Mouse (Mus musculus) hindbrain, embryonic 16.5 days (tissue): ENCODE data around the gene Zfand3. TPM values are rescaled to one million over a fixed set of nuclear protein-coding genes. Genes with fewer than 3 reads are reported as not detected.

Source experiments
- ATAC-seq: fragments of 200-750 bp; cut with Nextera tagmentation; 2 replicates; pipeline ENCODE4 v1.8.0; 2017; ENCODE audit warnings: moderate TSS enrichment, moderate library complexity
- H3K27ac ChIP-seq: fragments of 300-500 bp; sonication (generic); 2 replicates; pipeline ENCODE4 v1.5.1; 2014; ENCODE audit warnings: low read depth, mild to moderate bottlenecking, control low read depth, low read length, moderate library complexity
- H3K27me3 ChIP-seq: fragments of 300-500 bp; sonication (generic); replicated peaks from 2 replicates; pipeline ENCODE4 v1.6.1; 2014; ENCODE audit warnings: low read length; ENCODE audit not compliant: control insufficient read depth, insufficient read depth
- H3K36me3 ChIP-seq: fragments of 300-500 bp; sonication (generic); 2 replicates; pipeline ENCODE4 v1.6.1; 2014; ENCODE audit warnings: mild to moderate bottlenecking, low read length, moderate library complexity, mixed read lengths; ENCODE audit not compliant: control insufficient read depth, insufficient read depth
- H3K4me1 ChIP-seq: fragments of 300-500 bp; sonication (generic); 2 replicates; pipeline ENCODE4 v1.6.1; 2014; ENCODE audit warnings: low read depth, low read length; ENCODE audit not compliant: control insufficient read depth, insufficient read depth
- H3K4me2 ChIP-seq: fragments of 300-500 bp; sonication (generic); 2 replicates; pipeline ENCODE4 v1.6.1; 2014; ENCODE audit warnings: mild to moderate bottlenecking, low read length, control low read depth, moderate library complexity
- H3K4me3 ChIP-seq: fragments of 300-500 bp; sonication (generic); 2 replicates; pipeline ENCODE4 v1.5.1; 2014; ENCODE audit warnings: mild to moderate bottlenecking, low read length, control low read depth, moderate library complexity
- H3K9ac ChIP-seq: fragments of 300-500 bp; sonication (generic); 2 replicates; pipeline ENCODE4 v1.6.1; 2014; ENCODE audit warnings: low read depth, mild to moderate bottlenecking, control low read depth, low read length, moderate library complexity
- H3K9me3 ChIP-seq: fragments of 300-500 bp; sonication (generic); 2 replicates; pipeline ENCODE4 v1.6.1; 2014; ENCODE audit warnings: mild to moderate bottlenecking, low read length, moderate library complexity; ENCODE audit not compliant: control insufficient read depth
- WGBS: fragments of 180-500 bp; shearing (Covaris S2); extraction: QIAGEN DNeasy Blood & Tissue Kit; methylation state at CpG from one replicate; pipeline ENCODE4 v1.1.7; 2014; 5-methylcytosine and 5-hydroxymethylcytosine counted together
- polyA plus RNA-seq: library from polyadenylated mRNA; unstranded; fragments of >200 nt; fragmentation: Nextera tagmentation; extraction: Ambion mirVana; gene quantifications from 2 replicates; pipeline ENCODE4 v1.2.1, GENCODE M21; 2015

Zfand3 gene
- polyA plus RNA-seq, 1 experiment from 2014 or later: 53.3 TPM

DNA sequence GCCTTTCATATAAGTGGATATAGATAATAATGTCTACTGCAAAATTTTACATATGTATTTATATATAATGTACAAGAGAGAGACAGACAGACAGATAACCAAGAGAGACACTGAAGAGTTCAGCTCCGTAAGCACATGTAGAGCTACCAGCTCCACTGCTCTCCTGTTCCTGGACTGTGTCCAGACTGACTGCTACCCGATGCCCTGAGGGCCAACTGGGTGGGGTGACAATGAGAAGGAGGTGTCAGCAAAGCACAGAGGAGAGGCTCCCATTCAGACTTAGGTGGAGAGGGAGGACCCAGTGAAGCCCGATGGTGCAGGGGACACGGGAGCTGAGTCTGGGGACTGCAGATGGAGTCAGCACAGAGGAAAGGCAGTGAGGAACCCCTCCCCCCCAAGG, 25.5 kb upstream of the Zfand3 start:
- no peak overlapping the region for H3K9ac ChIP-seq
- no peak for ATAC-seq
- H3K36me3 ChIP-seq: no peaks in the 10 kb centered on the region
- H3K9me3 ChIP-seq: no peaks in the 10 kb centered on the region
- WGBS: 60% methylated on average over 4 of the region's 4 CpGs
- H3K27me3 ChIP-seq: no peaks in the 10 kb centered on the region
- H3K27ac ChIP-seq: no peak overlapping the region
- no peak overlapping the region for H3K4me3 ChIP-seq
- H3K4me2 ChIP-seq: no peak overlapping the region
- peaks cover 2% of the 10 kb centered on the region for H3K4me1 ChIP-seq

DNA sequence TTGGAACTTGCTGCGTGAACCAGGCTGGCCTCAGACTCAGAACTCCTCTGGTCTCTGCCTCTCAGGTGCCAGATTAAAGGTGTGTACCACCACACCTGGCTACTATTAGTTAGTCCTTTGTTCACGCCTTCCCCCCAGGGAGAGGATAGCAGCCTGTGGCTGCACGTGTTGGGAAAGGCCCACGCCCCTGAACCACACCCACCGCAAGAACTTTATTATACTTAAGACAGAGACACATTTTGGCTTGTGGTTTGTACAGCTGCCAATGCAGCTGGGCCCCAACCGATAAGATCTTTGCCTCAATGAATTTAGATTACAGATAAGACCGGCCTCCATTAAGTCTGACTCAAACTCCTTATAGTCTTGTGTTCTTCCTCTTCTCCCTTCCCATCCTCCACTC, 24.7 kb upstream of the Zfand3 start:
- WGBS: 85% methylated on average over 7 of the region's 7 CpGs
- Histone ChIP-seq H3K4me3 (no peak overlapping the region), H3K9ac (no peak overlapping the region)

DNA sequence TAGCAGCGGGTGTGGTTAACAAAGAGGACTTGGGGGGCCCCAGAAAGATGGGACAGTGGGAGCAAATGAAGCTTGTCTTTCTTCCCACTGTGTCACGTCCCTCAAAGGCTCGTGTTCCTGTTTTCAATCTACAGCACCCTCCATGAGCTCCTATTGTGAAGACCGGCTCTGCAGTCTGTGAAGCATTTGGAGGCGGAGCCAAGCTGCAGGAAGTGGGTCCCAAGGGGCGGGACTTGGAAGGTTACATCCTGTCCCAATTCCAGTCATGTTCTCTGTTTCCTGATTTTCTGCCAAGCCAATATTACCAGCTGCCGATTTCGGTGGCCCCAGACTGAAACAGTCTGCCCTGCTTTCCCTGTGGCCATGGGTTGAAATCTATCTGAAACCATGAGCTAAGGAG, 23.0 kb upstream of the Zfand3 start:
- Histone ChIP-seq H3K4me2 (no peak overlapping the region), H3K4me3 (no peak overlapping the region), H3K36me3 (no peaks in the 10 kb centered on the region), H3K4me1 (no peaks in the 10 kb centered on the region), H3K9me3 (no peaks in the 10 kb centered on the region), H3K27ac (no peak overlapping the region), H3K9ac (no peak overlapping the region), H3K27me3 (no peaks in the 10 kb centered on the region)
- 55% methylated on average over 8 of the region's 8 CpGs for WGBS
- no peak for ATAC-seq

More for the DNA sequence above, 24.7 kb upstream of the Zfand3 start:
- no peaks in the 10 kb centered on the region for H3K9me3 ChIP-seq
- no peaks in the 10 kb centered on the region for H3K27me3 ChIP-seq
- no peak overlapping the region for H3K27ac ChIP-seq
- ATAC-seq: no peak
- H3K36me3 ChIP-seq: no peaks in the 10 kb centered on the region
- no peak overlapping the region for H3K4me2 ChIP-seq
- H3K4me1 ChIP-seq: peaks cover 2% of the 10 kb centered on the region

DNA sequence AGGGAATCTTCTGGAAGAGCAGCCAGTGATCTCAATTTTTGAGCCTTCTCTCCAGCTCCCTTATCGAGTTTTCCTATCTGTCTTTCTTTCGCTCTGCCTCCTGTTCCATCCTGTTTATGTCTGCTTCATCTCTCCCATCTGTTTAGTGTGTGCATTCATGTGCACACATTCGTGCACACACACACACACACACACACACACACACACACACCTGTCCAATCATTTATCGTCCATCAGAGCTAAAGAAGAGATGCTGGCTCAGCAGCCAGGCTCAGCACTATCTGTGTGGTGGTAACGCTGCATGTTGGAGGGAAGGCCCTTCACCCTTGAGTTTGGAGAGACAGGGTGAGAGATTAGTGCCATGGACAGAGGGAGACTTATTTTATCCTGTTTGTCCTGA, 21.3 kb upstream of the Zfand3 start:
- no peak overlapping the region for H3K27ac ChIP-seq
- no peaks in the 10 kb centered on the region for H3K27me3 ChIP-seq
- H3K36me3 ChIP-seq: no peaks in the 10 kb centered on the region
- no peak overlapping the region for H3K4me3 ChIP-seq
- no peaks in the 10 kb centered on the region for H3K9me3 ChIP-seq
- WGBS: 67% methylated on average over 5 of the region's 5 CpGs
- no peak overlapping the region for H3K9ac ChIP-seq
- H3K4me2 ChIP-seq: no peak overlapping the region
- ATAC-seq: no peak
- H3K4me1 ChIP-seq: no peaks in the 10 kb centered on the region

GRCm38 (mm10) chr17:29984931-29985330, 19.6 kb upstream of the Zfand3 start:
- Histone ChIP-seq H3K4me3 (no peak overlapping the region), H3K9ac (no peak overlapping the region), H3K9me3 (no peaks in the 10 kb centered on the region), H3K27me3 (no peaks in the 10 kb centered on the region), H3K4me1 (no peaks in the 10 kb centered on the region), H3K36me3 (no peaks in the 10 kb centered on the region), H3K4me2 (no peak overlapping the region), H3K27ac (no peak overlapping the region)
- no peak for ATAC-seq
- WGBS: 86% methylated on average over 7 of the region's 7 CpGs

DNA sequence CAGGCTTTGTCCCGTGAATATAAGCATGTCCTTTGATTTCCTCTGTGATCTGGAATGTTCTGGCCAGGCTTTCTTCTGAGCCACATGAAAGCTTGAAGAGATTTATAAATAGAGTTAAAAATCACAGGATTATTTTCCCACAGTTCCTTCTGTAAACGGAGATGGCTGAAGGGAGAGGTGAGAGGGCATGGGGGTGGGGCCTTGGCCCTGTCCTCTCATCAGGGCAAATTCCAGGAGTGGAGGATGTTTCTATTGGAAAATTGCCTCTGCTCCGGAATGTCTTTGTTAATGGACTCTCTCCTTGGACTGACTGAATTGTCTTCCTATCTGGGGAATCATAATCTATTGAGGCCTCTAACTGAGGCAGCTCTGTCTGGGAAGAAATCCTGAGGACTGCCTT, 19.0 kb upstream of the Zfand3 start:
- no peak overlapping the region for H3K4me2 ChIP-seq
- WGBS: 28% methylated on average over 3 of the region's 3 CpGs
- no peak overlapping the region for H3K27ac ChIP-seq
- no peaks in the 10 kb centered on the region for H3K27me3 ChIP-seq
- no peaks in the 10 kb centered on the region for H3K9me3 ChIP-seq
- H3K4me3 ChIP-seq: no peak overlapping the region
- ATAC-seq: no peak
- no peak overlapping the region for H3K9ac ChIP-seq
- no peaks in the 10 kb centered on the region for H3K4me1 ChIP-seq
- no peaks in the 10 kb centered on the region for H3K36me3 ChIP-seq

DNA sequence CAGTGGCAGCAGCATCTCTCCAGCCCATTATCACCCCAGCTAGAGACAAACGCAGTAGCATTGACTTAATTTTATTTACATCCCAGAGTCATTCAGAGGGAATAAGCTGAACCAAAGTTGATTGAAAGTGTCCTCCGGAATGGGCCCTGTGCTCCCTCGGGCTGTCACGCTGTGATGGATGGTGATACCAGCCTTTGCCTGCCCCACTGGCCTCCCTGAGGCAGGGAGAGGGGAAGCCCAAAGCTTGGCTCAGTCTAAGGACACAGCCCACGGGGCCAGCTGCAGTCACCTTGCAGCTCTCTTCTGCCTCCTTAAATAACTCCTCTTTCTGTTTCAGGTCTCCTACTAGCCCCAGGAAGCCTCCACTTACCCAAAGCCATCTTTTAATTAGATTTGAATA, 16.4 kb upstream of the Zfand3 start:
- Histone ChIP-seq H3K9me3 (no peaks in the 10 kb centered on the region), H3K9ac (no peak overlapping the region), H3K27ac (no peak overlapping the region), H3K4me2 (no peak overlapping the region), H3K27me3 (no peaks in the 10 kb centered on the region), H3K36me3 (no peaks in the 10 kb centered on the region), H3K4me3 (no peak overlapping the region), H3K4me1 (no peaks in the 10 kb centered on the region)
- WGBS: 26% methylated on average over 5 of the region's 5 CpGs
- ATAC-seq: no peak

GRCm38 (mm10) chr17:29989653-29990052, 14.9 kb upstream of the Zfand3 start:
- no peak overlapping the region for H3K9ac ChIP-seq
- WGBS: 86% methylated on average over 5 of the region's 5 CpGs
- H3K4me3 ChIP-seq: no peak overlapping the region

GRCm38 (mm10) chr17:29990136-29990535, 14.4 kb upstream of the Zfand3 start:
- H3K27me3 ChIP-seq: no peaks in the 10 kb centered on the region
- WGBS: 87% methylated on average over 3 of the region's 3 CpGs
- no peaks in the 10 kb centered on the region for H3K36me3 ChIP-seq
- H3K9ac ChIP-seq: no peak overlapping the region
- no peak overlapping the region for H3K4me2 ChIP-seq
- no peak for ATAC-seq
- peaks cover 2% of the 10 kb centered on the region; the same call in 1 of the 2 replicates for H3K4me1 ChIP-seq
- H3K9me3 ChIP-seq: no peaks in the 10 kb centered on the region
- no peak overlapping the region for H3K4me3 ChIP-seq
- no peak overlapping the region for H3K27ac ChIP-seq

More at GRCm38 (mm10) chr17:29989653-29990052, 14.9 kb upstream of the Zfand3 start:
- no peak for ATAC-seq
- Histone ChIP-seq H3K27ac (no peak overlapping the region), H3K4me2 (no peak overlapping the region), H3K27me3 (no peaks in the 10 kb centered on the region), H3K9me3 (no peaks in the 10 kb centered on the region), H3K4me1 (peaks cover 2% of the 10 kb centered on the region; the same call in 1 of the 2 replicates), H3K36me3 (no peaks in the 10 kb centered on the region)

DNA sequence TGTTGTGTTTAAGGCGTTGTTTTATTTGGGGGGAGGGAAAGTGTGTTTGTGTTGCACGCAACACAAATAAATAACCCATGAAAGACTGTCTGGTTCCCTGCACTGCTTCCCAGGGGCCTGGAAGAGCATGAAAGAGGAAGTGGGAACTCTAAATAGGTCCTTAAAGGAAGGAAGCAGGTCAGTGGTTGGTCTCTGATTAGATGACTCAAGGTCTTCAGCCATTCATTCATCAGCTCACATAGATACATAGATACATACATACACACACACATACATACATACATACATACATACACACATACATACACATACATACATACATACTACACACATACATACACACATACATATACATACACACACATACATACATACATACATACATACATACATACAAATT, 13.7 kb upstream of the Zfand3 start:
- H3K4me1 ChIP-seq: peaks cover 2% of the 10 kb centered on the region; the same call in 1 of the 2 replicates
- H3K9me3 ChIP-seq: no peaks in the 10 kb centered on the region
- WGBS: 89% methylated on average over 2 of the region's 2 CpGs
- no peak overlapping the region for H3K4me3 ChIP-seq
- no peak overlapping the region for H3K9ac ChIP-seq
- H3K4me2 ChIP-seq: no peak overlapping the region
- H3K36me3 ChIP-seq: no peaks in the 10 kb centered on the region
- ATAC-seq: no peak
- no peaks in the 10 kb centered on the region for H3K27me3 ChIP-seq
- no peak overlapping the region for H3K27ac ChIP-seq
